ENCODE assay signal across 9 mouse cellular contexts in genomic region chr14:80215960-80216552, GRCm38 (mm10).
DNase-seq lines count a peak whose midpoint lies in the region; ATAC-seq lines count a peak whose summit lies in the region.
"Had no signal": no experiment of that assay in that cellular context is flagged by ENCODE, and none has a peak within 500 bp of the region (broad histone marks: within the 10 kb centered on the region; RNA-seq: fewer than 3 reads in every experiment).

No protein-coding gene starts in this region.

- intact Hi-C loops in left cerebral cortex, postnatal 10 days (cut with DNase I): loop anchor here (10.0 kb wide), 2 partner anchors 301 to 371 kb away; no protein-coding TSS in a partner anchor

- no peak overlapping the region for H3K4me3 ChIP-seq in intestine, embryonic 14.5 days (ENCODE audit: low read depth, low read length)
- H3K4me3 ChIP-seq in midbrain, embryonic 12.5 days: no peak overlapping the region
- H3K4me3 ChIP-seq in stomach, embryonic 14.5 days (ENCODE audit: low read depth, low read length): no peak overlapping the region
- H3K4me3 ChIP-seq: liver, embryonic 15.5 days had no signal

- peak; percentile 88 for ATAC-seq in common myeloid progenitor, adult 5-6 weeks (replicated peaks; ENCODE audit: low read depth, poor library complexity, severe bottlenecking)
- peak; percentile 68 for ATAC-seq in intestine, embryonic 14.5 days (replicated peaks; ENCODE audit: low FRiP score, low TSS enrichment, low read depth)
- ATAC-seq in midbrain, embryonic 12.5 days (ENCODE audit: low FRiP score, low read depth): peak; percentile 71
- ATAC-seq in stomach, embryonic 14.5 days (ENCODE audit: insufficient number of reproducible peaks, insufficient read depth, low FRiP score, low read depth): peak; percentile 56; the same call in 1 of the 2 replicates
- ATAC-seq in megakaryocyte, adult 5-6 weeks (ENCODE audit: poor library complexity, severe bottlenecking): no peak

- DNase-seq in adrenal gland, adult 8-10 months: peak; percentile 23
- peak; percentile 7 to 8 for DNase-seq in gastrocnemius, adult 8-10 months (ENCODE audit: low spot score in 2 of 2)
- DNase-seq in intestine, embryonic 14.5 days (ENCODE audit: low spot score): peak; percentile 88
- peak; percentile 42 to 62 for DNase-seq in left cerebral cortex, postnatal 10 days (ENCODE audit: extremely low spot score in 1 of 2, low spot score in 2 of 2)

- H3K4me2 ChIP-seq in intestine, embryonic 14.5 days (ENCODE audit: low read length): no peak overlapping the region
- no peak overlapping the region for H3K4me2 ChIP-seq in midbrain, embryonic 12.5 days (replicated peaks)
- H3K4me2 ChIP-seq in stomach, embryonic 14.5 days (replicated peaks; ENCODE audit: low read depth, low read length): no peak overlapping the region
- H3K4me2 ChIP-seq: liver, embryonic 15.5 days had no signal

- no peak overlapping the region for H3K27ac ChIP-seq in intestine, embryonic 14.5 days (ENCODE audit: low read depth)
- no peak overlapping the region for H3K27ac ChIP-seq in midbrain, embryonic 12.5 days (replicated peaks)
- no peak overlapping the region for H3K27ac ChIP-seq in stomach, embryonic 14.5 days (ENCODE audit: low read length)
- H3K27ac ChIP-seq: liver, embryonic 15.5 days had no signal

- H3K36me3 ChIP-seq in intestine, embryonic 14.5 days (ENCODE audit: control insufficient read depth, insufficient read depth, low read length): no peaks in the 10 kb centered on the region
- no peaks in the 10 kb centered on the region for H3K36me3 ChIP-seq in midbrain, embryonic 12.5 days
- no peaks in the 10 kb centered on the region for H3K36me3 ChIP-seq in stomach, embryonic 14.5 days (ENCODE audit: control insufficient read depth, insufficient read depth, low read length)
- H3K36me3 ChIP-seq: liver, embryonic 15.5 days had no signal

- no peaks in the 10 kb centered on the region for H3K9me3 ChIP-seq in intestine, embryonic 14.5 days (ENCODE audit: control insufficient read depth, low read length)
- H3K9me3 ChIP-seq in midbrain, embryonic 12.5 days: no peaks in the 10 kb centered on the region
- no peaks in the 10 kb centered on the region for H3K9me3 ChIP-seq in stomach, embryonic 14.5 days (ENCODE audit: control insufficient read depth, low read depth, low read length)
- H3K9me3 ChIP-seq: liver, embryonic 15.5 days had no signal

- H3K27me3 ChIP-seq in intestine, embryonic 14.5 days (replicated peaks; ENCODE audit: control insufficient read depth, insufficient read depth, low read length): no peaks in the 10 kb centered on the region
- peaks cover 30% of the 10 kb centered on the region for H3K27me3 ChIP-seq in midbrain, embryonic 12.5 days
- no peaks in the 10 kb centered on the region for H3K27me3 ChIP-seq in stomach, embryonic 14.5 days (ENCODE audit: control insufficient read depth, insufficient read depth, low read length)
- H3K27me3 ChIP-seq: liver, embryonic 15.5 days had no signal

- no peak overlapping the region for H3K9ac ChIP-seq in intestine, embryonic 14.5 days (ENCODE audit: low read length)
- no peak overlapping the region for H3K9ac ChIP-seq in midbrain, embryonic 12.5 days (replicated peaks)
- no peak overlapping the region for H3K9ac ChIP-seq in stomach, embryonic 14.5 days (replicated peaks; ENCODE audit: low read depth, low read length)
- H3K9ac ChIP-seq: liver, embryonic 15.5 days had no signal

- 14% methylated on average over 6 of the region's 6 CpGs for whole genome bisulfite sequencing in intestine, embryonic 14.5 days
- WGBS in midbrain, embryonic 12.5 days: 8% methylated on average over 6 of the region's 6 CpGs
- WGBS in stomach, embryonic 14.5 days: 11% methylated on average over 6 of the region's 6 CpGs

- H3K4me1 ChIP-seq in intestine, embryonic 14.5 days (replicated peaks; ENCODE audit: control insufficient read depth, insufficient read depth, low read length): no peaks in the 10 kb centered on the region
- peaks cover 5% of the 10 kb centered on the region; the same call in 1 of the 2 replicates for H3K4me1 ChIP-seq in midbrain, embryonic 12.5 days
- H3K4me1 ChIP-seq in stomach, embryonic 14.5 days (ENCODE audit: control insufficient read depth, insufficient read depth, low read length): no peaks in the 10 kb centered on the region
- H3K4me1 ChIP-seq: liver, embryonic 15.5 days had no signal

Comparison
In these comparisons a context has a peak if more than half of its experiments do, and no peak if none do; other contexts are left out.
1. DNase-seq: peak in every context shown above with its lines; median percentile 88 in intestine, embryonic 14.5 days; 52 in left cerebral cortex, postnatal 10 days; 23 in adrenal gland, adult 8-10 months; 8 in gastrocnemius, adult 8-10 months.